Mouse (Mus musculus) layer of hippocampus, postnatal 25 days (tissue): ENCODE measurements around the gene Spata25. TPM values are rescaled to one million over a fixed set of nuclear protein-coding genes. Genes with fewer than 3 reads are reported as not detected.

Source experiments
- DNase-seq, 2 experiments: peaks; one replicate each; pipeline ENCODE4 v3.0.0; 2022; ENCODE audit warnings: mixed read lengths in 2 of 2, low spot score in 1 of 2; ENCODE audit errors: extremely low spot score in 1 of 2
- total RNA-seq, 2 experiments: library from RNA; stranded (reverse); gene quantifications; 2 replicates each; pipeline ENCODE4 v1.2.3; 2021

Gene Spata25
- total RNA-seq, 2 experiments from 2014 or later: not detected

- DNase-seq: peak; percentile 64 to 85
Measured at GRCm38 (mm10) chr2:164785481-164786387, 42.6 kb downstream of the Spata25 start, which contains the start of gene Snx21. Gene Snx21, plus strand, starts transcription at chr2:164785823.

- no peak for DNase-seq
Measured at GRCm38 (mm10) chr2:164784869-164785420, 43.4 kb downstream of the Spata25 start.

- DNase-seq: no peak
Measured at GRCm38 (mm10) chr2:164783926-164784581, 44.3 kb downstream of the Spata25 start.

- no peak for DNase-seq
Measured at GRCm38 (mm10) chr2:164781876-164782275, 46.5 kb downstream of the Spata25 start.

- no peak for DNase-seq
Measured at GRCm38 (mm10) chr2:164779481-164780086, 48.8 kb downstream of the Spata25 start, which contains the start of gene Tnnc2. Gene Tnnc2, minus strand, starts transcription at chr2:164779967.

GRCm38 (mm10) chr2:164778809-164779208, 49.5 kb downstream of the Spata25 start:
- DNase-seq: no peak

- DNase-seq: no peak
Measured at GRCm38 (mm10) chr2:164778015-164778287, 50.4 kb downstream of the Spata25 start.

GRCm38 (mm10) chr2:164777246-164778014, 50.9 kb downstream of the Spata25 start:
- no peak for DNase-seq

GRCm38 (mm10) chr2:164776801-164777200, 51.5 kb downstream of the Spata25 start:
- no peak for DNase-seq

Other genes with a start within 250 kb of the Spata25 start
- gene Wfdc6a, start 243.1 kb downstream of the Spata25 start, total RNA-seq: not detected
- gene Eppin, start 234.9 kb downstream of the Spata25 start, total RNA-seq: not detected
- not detected for gene Wfdc6b, start 215.0 kb downstream of the Spata25 start, total RNA-seq
- gene Wfdc8, start 214.9 kb downstream of the Spata25 start, total RNA-seq: not detected
- not detected for gene Wfdc16, start 189.7 kb downstream of the Spata25 start, total RNA-seq
- gene Wfdc10, start 172.5 kb downstream of the Spata25 start, total RNA-seq: not detected
- not detected for gene Wfdc9, start 172.0 kb downstream of the Spata25 start, total RNA-seq
- gene Wfdc11, start 154.4 kb downstream of the Spata25 start, total RNA-seq: not detected
- not detected for gene Wfdc13, start 143.4 kb downstream of the Spata25 start, total RNA-seq
- gene Spint4, start 130.0 kb downstream of the Spata25 start, total RNA-seq: not detected
- gene Spint5, start 113.2 kb downstream of the Spata25 start, total RNA-seq: not detected
- 1 to 10 TPM in 1 of 2 experiments, under 1 TPM in 1; 0.89 to 1.0 TPM for gene Wfdc3, start 82.6 kb downstream of the Spata25 start, total RNA-seq
- gene Dnttip1, start 82.6 kb downstream of the Spata25 start, total RNA-seq: 10 to 100 TPM; 37.0 TPM
- gene Ube2c, start 58.6 kb downstream of the Spata25 start, total RNA-seq: 1 to 10 TPM in 1 of 2 experiments, not detected in 1; 1.2 TPM
- not detected for gene Tnnc2, start 48.6 kb downstream of the Spata25 start, total RNA-seq
- 10 to 100 TPM; 38.0 to 45.8 TPM for gene Snx21, start 42.7 kb downstream of the Spata25 start, total RNA-seq
- gene Acot8, start 23.7 kb downstream of the Spata25 start, total RNA-seq: 10 to 100 TPM; 24.3 to 25.4 TPM
- 1 to 10 TPM; 7.8 to 9.3 TPM for gene Zswim3, start 23.4 kb downstream of the Spata25 start, total RNA-seq
- gene Zswim1, start 5.9 kb downstream of the Spata25 start, total RNA-seq: 10 to 100 TPM; 22.7 to 22.9 TPM
- 100 to 1,000 TPM in 1 of 2 experiments, 10 to 100 TPM in 1; 93.3 to 106 TPM for gene Ctsa, start 4.3 kb upstream of the Spata25 start, total RNA-seq
- gene Neurl2, start 4.9 kb upstream of the Spata25 start, total RNA-seq: 1 to 10 TPM; 3.4 to 4.6 TPM
- 10 to 100 TPM; 68.8 to 73.7 TPM for gene Pltp, start 29.2 kb upstream of the Spata25 start, total RNA-seq
- gene Pcif1, start 50.8 kb upstream of the Spata25 start, total RNA-seq: 10 to 100 TPM; 40.4 to 47.2 TPM
- gene Zfp335, start 83.2 kb upstream of the Spata25 start, total RNA-seq: 10 to 100 TPM; 23.3 to 29.1 TPM
- 1 to 10 TPM; 1.5 to 1.8 TPM for gene Mmp9, start 112.2 kb upstream of the Spata25 start, total RNA-seq
- gene Slc12a5, start 132.3 kb upstream of the Spata25 start, total RNA-seq: 100 to 1,000 TPM; 366 to 382 TPM
- 10 to 100 TPM; 50.2 to 56.1 TPM for gene Ncoa5, start 206.3 kb upstream of the Spata25 start, total RNA-seq
- gene Cd40, start 227.1 kb upstream of the Spata25 start, total RNA-seq: 1 to 10 TPM in 1 of 2 experiments, under 1 TPM in 1; 0.66 to 1.6 TPM